Comparison of ENCODE assay signal across 24 mouse cellular contexts in the genomic region with DNA sequence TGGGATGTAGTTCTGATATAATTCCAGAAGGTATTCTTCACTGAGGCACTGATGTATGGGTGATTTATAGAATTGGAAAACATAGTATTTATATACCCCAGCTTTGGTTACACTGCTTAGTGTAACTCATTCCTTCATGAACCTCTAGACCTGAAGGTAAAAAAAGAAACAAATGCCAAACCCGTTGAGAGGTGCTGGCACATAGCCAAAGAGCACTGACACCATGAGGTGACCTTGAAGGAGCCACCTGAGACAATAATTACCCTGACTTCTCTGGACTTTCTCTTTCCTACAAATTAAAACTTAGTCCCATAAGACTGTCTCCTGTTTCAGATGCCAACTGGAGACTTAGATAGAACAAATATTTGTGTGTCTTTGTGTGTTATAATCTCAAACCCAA. TPM values are rescaled to one million over a fixed set of nuclear protein-coding genes. Genes with fewer than 3 reads are reported as not detected.
DNase-seq lines count a peak whose midpoint lies in the region; TF ChIP-seq lines count a peak whose summit lies in the region.
"Had no signal": no experiment of that assay in that cellular context is flagged by ENCODE, and none has a peak within 500 bp of the region (broad histone marks: within the 10 kb centered on the region; RNA-seq: fewer than 3 reads in every experiment).

No protein-coding gene starts in this region.

- H3K36me3 ChIP-seq in kidney, adult 2 months (ENCODE audit: control insufficient read depth, insufficient read depth, low read length): no peaks in the 10 kb centered on the region
- H3K36me3 ChIP-seq: embryonic facial prominence, embryonic 10.5 days; embryonic facial prominence, embryonic 13.5 days; forebrain, embryonic 12.5 days; forebrain, embryonic 15.5 days had no signal

- H3K27ac ChIP-seq in kidney, adult 2 months (ENCODE audit: insufficient read depth, low read depth, low read length): no peak overlapping the region
- H3K27ac ChIP-seq: embryonic facial prominence, embryonic 10.5 days; embryonic facial prominence, embryonic 13.5 days; forebrain, embryonic 12.5 days; forebrain, embryonic 15.5 days; hindbrain, embryonic 14.5 days; hindbrain, postnatal 0 days had no signal

- TF ChIP-seq CTCF in kidney, adult 2 months (conservative IDR thresholded peaks at IDR 0.05; ENCODE audit: insufficient read depth, insufficient read length, low read depth, low read length): no peak

- no peaks in the 10 kb centered on the region for H3K27me3 ChIP-seq in kidney, adult 2 months (replicated peaks; ENCODE audit: control insufficient read depth, insufficient read depth, low read length)
- H3K27me3 ChIP-seq: embryonic facial prominence, embryonic 13.5 days; forebrain, embryonic 12.5 days; forebrain, embryonic 15.5 days; Patski had no signal

- no peak overlapping the region for H3K4me3 ChIP-seq in kidney, adult 2 months (ENCODE audit: insufficient read depth, low read depth, low read length)
- H3K4me3 ChIP-seq: embryonic facial prominence, embryonic 10.5 days; embryonic facial prominence, embryonic 13.5 days; erythroblast, embryonic 14.5 days; forebrain, embryonic 12.5 days; forebrain, embryonic 15.5 days had no signal

- intact Hi-C loops in heart, postnatal 25 days (cut with DNase I): no loop called here

- no peak for TF ChIP-seq POLR2A in kidney, adult 2 months (IDR thresholded peaks at IDR 0.05; ENCODE audit: low read depth, low read length)

- H3K4me1 ChIP-seq in kidney, adult 2 months (ENCODE audit: control insufficient read depth, insufficient read depth, low read length): peaks cover 5% of the 10 kb centered on the region; the same call in 1 of the 2 replicates

- 7% methylated on average over 1 of the region's 1 CpGs for WGBS in kidney, adult 2 months

- DNase-seq in heart, adult 11 months: peak; percentile 4
- DNase-seq in heart, postnatal 25 days (ENCODE audit: low spot score): no peak
- peak; percentile 62 for DNase-seq in kidney, adult 2 months
- no peak for DNase-seq in kidney, adult 18-20 months
- peak; percentile 39 to 45 for DNase-seq in kidney, postnatal 25 days
- no peak for DNase-seq in kidney, postnatal 10 days
- no peak for DNase-seq in cerebellum, adult 11 months
- DNase-seq: adrenal gland, postnatal 10 days; adrenal gland, postnatal 36 days; cerebellum, adult 2 months; cerebellum, adult 9-11 months; cerebellum, postnatal 36 days; embryo, embryonic 11 days; gastrocnemius, postnatal 25 days; heart, postnatal 10 days; heart, postnatal 4 days had no signal

RNA-seq across cellular contexts. Expression of a gene that starts 2.6 kb away (rescaled TPM):
- 100 to 1,000 TPM; 456 to 473 TPM for total RNA-seq in heart, postnatal 25 days (2021)
- polyA plus RNA-seq in kidney, adult 2 months (2012; rRNA removed): 242 and 322 TPM in 2 replicates

RNA-seq across cellular contexts. Expression of a gene that starts 10.6 kb away (rescaled TPM):
- 100 to 1,000 TPM in 1 of 2 experiments, 10 to 100 TPM in 1; 90.3 to 106 TPM for total RNA-seq in heart, postnatal 25 days (2021)
- 41.7 and 53.2 TPM in 2 replicates for polyA plus RNA-seq in kidney, adult 2 months (2012; rRNA removed)

RNA-seq across cellular contexts. Expression of a gene that starts 59.6 kb away (rescaled TPM):
- total RNA-seq in heart, postnatal 25 days (2021): 100 to 1,000 TPM; 263 to 282 TPM
- polyA plus RNA-seq in kidney, adult 2 months (2012; rRNA removed): 88.6 and 92.7 TPM in 2 replicates

Comparison
In these comparisons a context has a peak if more than half of its experiments do, and no peak if none do; other contexts are left out.
1. DNase-seq: peak in heart, adult 11 months (single experiment), kidney, adult 2 months (single experiment) and kidney, postnatal 25 days (2 of 2); none in heart, postnatal 25 days (single experiment), kidney, adult 18-20 months (single experiment), kidney, postnatal 10 days (single experiment) and cerebellum, adult 11 months (single experiment).